Mouse (Mus musculus) hindbrain, embryonic 12.5 days (tissue): ENCODE results near the gene Mrpl47. TPM values are rescaled to one million over a fixed set of nuclear protein-coding genes. Genes with fewer than 3 reads are reported as not detected.

Experiments
- ATAC-seq: fragments of 200-750 bp; cut with Nextera tagmentation; 2 replicates; pipeline ENCODE4 v1.8.0; 2017; ENCODE audit warnings: moderate TSS enrichment; ENCODE audit not compliant: low FRiP score
- H3K27ac ChIP-seq: fragments of 300-500 bp; sonication (generic); 2 replicates; pipeline ENCODE4 v1.5.1; 2016; ENCODE audit warnings: mild to moderate bottlenecking
- H3K27me3 ChIP-seq: fragments of 300-500 bp; sonication (generic); 2 replicates; pipeline ENCODE4 v1.6.1; 2016; ENCODE audit warnings: mild to moderate bottlenecking
- H3K36me3 ChIP-seq: fragments of 300-500 bp; sonication (generic); 2 replicates; pipeline ENCODE4 v1.6.1; 2016; ENCODE audit warnings: mild to moderate bottlenecking
- H3K4me1 ChIP-seq: fragments of 300-500 bp; sonication (generic); 2 replicates; pipeline ENCODE4 v1.6.1; 2016
- H3K4me2 ChIP-seq: fragments of 300-500 bp; sonication (generic); replicated peaks from 2 replicates; pipeline ENCODE4 v1.6.1; 2016; ENCODE audit warnings: mild to moderate bottlenecking
- H3K4me3 ChIP-seq: fragments of 300-500 bp; sonication (generic); 2 replicates; pipeline ENCODE4 v1.5.1; 2016; ENCODE audit warnings: mild to moderate bottlenecking
- H3K9ac ChIP-seq: fragments of 300-500 bp; sonication (generic); 2 replicates; pipeline ENCODE4 v1.6.1; 2016; ENCODE audit warnings: mild to moderate bottlenecking, moderate library complexity
- H3K9me3 ChIP-seq: fragments of 300-500 bp; sonication (generic); replicated peaks from 2 replicates; pipeline ENCODE4 v1.6.1; 2016; ENCODE audit warnings: mild to moderate bottlenecking
- WGBS: fragments of 180-500 bp; shearing (Covaris S2); methylation state at CpG from one replicate; pipeline ENCODE4 v1.1.7; 2016; 5-methylcytosine and 5-hydroxymethylcytosine counted together
- polyA plus RNA-seq: library from polyadenylated mRNA; unstranded; fragments of >200 nt; fragmentation: Nextera tagmentation; extraction: Ambion mirVana; gene quantifications from 2 replicates; pipeline ENCODE4 v1.2.1, GENCODE M21; 2016

The Mrpl47 gene
- polyA plus RNA-seq, 1 experiment from 2014 or later, result 33.7 TPM

DNA sequence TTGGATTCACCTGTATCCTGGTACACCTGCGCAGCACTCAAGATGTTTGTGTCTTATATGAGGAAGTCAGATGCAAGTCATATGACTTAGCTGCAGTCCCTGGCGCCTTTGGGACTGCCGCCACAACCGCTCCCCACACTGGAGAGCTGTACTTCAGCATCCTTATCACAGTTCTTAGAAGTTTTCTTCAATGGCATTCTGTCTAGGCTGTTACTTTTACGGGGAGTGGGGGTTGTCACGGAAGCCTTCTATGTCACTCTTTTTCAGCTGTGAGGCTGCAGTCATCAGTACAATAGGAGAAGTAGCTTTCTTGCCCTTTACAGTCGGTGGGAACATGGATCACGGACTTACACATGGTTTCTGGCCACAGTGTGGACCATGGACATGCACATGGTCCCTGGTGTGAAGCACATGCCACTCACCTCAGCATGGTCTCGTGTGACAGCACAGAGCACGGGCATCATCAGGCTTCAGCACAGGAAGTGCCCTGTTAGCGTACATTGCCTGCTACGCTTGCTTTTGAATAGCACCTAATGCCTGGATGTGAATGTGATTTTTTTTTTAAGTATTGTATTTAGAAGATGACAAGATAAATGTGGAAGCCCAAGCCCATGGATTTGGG lies 54.4 kb downstream of the Mrpl47 start:
- Histone ChIP-seq H3K4me2 (no peak overlapping the region), H3K9ac (no peak overlapping the region), H3K4me1 (no peaks in the 10 kb centered on the region), H3K27me3 (no peaks in the 10 kb centered on the region), H3K4me3 (no peak overlapping the region), H3K36me3 (no peaks in the 10 kb centered on the region), H3K27ac (no peak overlapping the region), H3K9me3 (no peaks in the 10 kb centered on the region)
- ATAC-seq, result no peak
- WGBS, result 79% methylated on average over 12 of the region's 12 CpGs

DNA sequence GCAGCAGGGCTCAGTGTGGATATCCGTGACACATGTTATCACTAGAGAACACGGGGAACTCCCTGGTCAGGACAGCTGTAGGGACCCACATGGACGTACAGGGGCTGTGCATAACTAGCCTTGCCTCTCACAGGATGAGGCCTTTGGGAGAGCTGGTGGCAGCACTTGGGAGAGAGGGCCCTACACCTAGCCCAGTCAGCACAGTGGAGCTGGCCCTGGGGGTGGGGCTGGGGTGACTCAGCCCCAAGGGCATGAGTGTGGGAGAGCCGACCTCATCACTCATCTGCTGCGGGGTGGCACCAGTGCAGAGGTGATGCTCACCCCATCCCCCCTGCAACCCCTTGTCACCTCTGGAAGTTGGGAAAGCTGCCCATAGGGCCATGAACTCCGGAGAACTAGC lies 61.0 kb downstream of the Mrpl47 start:
- H3K9ac ChIP-seq, result no peak overlapping the region
- ATAC-seq, result no peak
- H3K36me3 ChIP-seq, result no peaks in the 10 kb centered on the region
- no peaks in the 10 kb centered on the region for H3K9me3 ChIP-seq
- H3K4me1 ChIP-seq, result no peaks in the 10 kb centered on the region
- no peak overlapping the region for H3K4me2 ChIP-seq
- no peaks in the 10 kb centered on the region for H3K27me3 ChIP-seq
- H3K4me3 ChIP-seq, result no peak overlapping the region
- no peak overlapping the region for H3K27ac ChIP-seq
- 86% methylated on average over 6 of the region's 6 CpGs for WGBS

Other genes with a start within 250 kb of the Mrpl47 start
- 0.12 and 0.13 TPM in 2 replicates for gene Kcnmb3, start 245.4 kb downstream of the Mrpl47 start, polyA plus RNA-seq
- gene Zfp639, start 227.3 kb downstream of the Mrpl47 start, polyA plus RNA-seq, result 40.9 and 43.9 TPM in 2 replicates
- gene Mfn1, start 208.1 kb downstream of the Mrpl47 start, polyA plus RNA-seq, result 48.4 and 55.3 TPM in 2 replicates
- gene Gnb4, start 121.0 kb downstream of the Mrpl47 start, polyA plus RNA-seq, result 55.0 and 60.0 TPM in 2 replicates
- gene Actl6a, start 31.3 kb downstream of the Mrpl47 start, polyA plus RNA-seq, result 150 and 164 TPM in 2 replicates
- gene Ndufb5, start 615 bp downstream of the Mrpl47 start, polyA plus RNA-seq, result 277 and 293 TPM in 2 replicates
- 7.7 and 8.0 TPM in 2 replicates for gene Usp13, start 79.9 kb upstream of the Mrpl47 start, polyA plus RNA-seq